Mouse (Mus musculus): Measurements from ENCODE around the gene Drp2.

The Drp2 gene

DNA sequence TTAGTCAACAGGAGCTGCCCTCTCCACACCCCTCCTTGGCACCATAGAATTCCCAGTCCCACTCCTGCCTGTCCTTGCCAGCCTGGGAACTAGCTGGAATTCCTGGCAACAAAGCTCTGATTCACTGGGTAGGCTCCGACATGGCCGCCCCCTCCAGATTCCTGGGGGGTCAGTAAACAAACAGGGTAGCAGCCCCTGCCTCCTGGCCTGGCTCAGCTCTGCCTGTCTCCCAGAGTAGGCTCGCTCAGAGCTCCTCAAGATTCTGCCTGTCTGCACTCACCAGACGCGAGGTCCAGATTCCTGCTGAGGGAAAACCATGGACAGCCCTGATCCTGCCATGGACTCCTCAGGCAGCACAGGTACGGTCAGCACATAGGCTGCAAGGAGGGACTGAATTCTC is 22.5 kb downstream of the Drp2 start:
- no peak for DNase-seq (ENCODE audit: low read depth, low spot score)
- H3K36me3 ChIP-seq (ENCODE audit: control insufficient read depth, insufficient read depth, low read length, poor library complexity, severe bottlenecking), result no peaks in the 10 kb centered on the region
- no peaks in the 10 kb centered on the region for H3K27me3 ChIP-seq (ENCODE audit: control insufficient read depth, insufficient read depth, low read length, poor library complexity, severe bottlenecking)

DNA sequence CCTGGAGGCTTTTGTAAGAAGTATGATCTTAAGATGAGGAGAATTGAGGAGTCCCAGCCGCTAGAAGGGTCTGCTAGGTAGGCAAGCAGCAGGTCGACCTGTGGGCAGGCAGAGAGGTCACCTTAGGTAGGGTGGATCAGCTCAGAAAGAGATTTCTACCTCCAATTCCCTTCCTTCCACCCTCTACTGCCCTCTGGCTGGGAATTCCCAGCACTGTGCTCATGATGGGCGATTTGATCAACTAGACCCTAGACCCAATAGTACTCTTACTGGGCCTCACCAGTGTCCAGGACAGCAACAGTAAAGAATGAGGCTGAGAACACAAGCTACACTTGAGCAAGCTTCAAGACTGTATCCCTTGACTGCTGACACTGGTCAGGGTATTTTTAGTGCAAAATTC is 23.0 kb downstream of the Drp2 start:
- DNase-seq (ENCODE audit: low read depth, low spot score), result no peak
- Histone ChIP-seq H3K27me3 (ENCODE audit: control insufficient read depth, insufficient read depth, low read length, poor library complexity, severe bottlenecking) (no peaks in the 10 kb centered on the region), H3K36me3 (ENCODE audit: control insufficient read depth, insufficient read depth, low read length, poor library complexity, severe bottlenecking) (no peaks in the 10 kb centered on the region)

DNA sequence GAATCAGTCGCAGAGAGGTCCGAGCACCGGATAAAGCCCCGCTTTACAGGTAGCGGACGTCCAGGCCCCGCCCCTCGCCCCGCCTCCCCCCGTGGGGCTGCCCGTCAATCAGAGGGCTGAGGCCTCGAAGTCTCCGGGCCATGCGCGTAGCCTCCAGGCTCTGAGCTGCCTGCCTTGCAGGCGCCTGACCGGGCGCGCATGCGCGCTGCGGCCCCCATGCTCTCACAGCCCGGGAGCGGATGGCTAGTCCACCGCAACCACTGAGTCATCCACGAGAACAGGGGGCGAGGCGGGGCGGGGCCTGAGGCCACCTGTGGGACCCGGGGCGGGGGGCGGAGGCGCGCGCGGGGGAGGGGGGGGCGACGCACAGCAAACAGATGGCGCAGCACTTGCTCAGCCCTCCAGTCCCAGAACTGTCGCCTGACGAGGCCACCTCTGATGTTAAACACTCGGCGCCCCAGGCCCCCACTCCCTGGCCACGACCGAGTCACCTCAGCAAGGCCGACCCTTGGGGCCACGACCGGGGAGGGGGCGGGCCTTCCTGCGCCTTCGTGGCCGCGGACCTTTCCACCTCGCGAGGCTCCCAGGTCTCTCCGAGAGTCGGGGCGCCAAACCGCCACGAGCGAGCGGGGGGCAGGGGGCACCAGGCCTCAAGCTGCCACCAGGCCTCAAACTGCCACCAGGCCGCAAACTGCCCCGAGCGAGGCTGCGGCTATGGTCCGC is 70.8 kb downstream of the Drp2 start:
- DNase-seq (ENCODE audit: low read depth, low spot score), result no peak

DNA sequence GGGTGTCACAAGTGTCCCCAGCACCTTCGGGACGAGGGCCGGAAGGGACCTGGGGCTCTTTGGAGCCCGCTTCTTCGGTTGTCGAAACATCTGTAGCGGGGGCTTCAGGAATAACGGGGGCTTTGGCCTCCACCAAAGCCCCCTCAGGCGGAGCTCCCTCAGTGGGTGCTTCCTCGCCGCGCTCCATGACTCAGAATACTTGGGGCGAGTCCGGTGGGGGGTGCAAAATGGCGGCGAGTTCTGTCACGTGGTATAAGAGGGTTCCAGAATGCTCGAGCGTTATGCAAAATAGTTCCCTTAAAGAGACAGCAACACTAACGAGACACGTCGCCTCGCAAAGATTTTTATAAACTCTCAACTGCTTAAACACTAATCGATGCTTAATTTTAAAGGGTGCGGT is 71.9 kb downstream of the Drp2 start, which contains the start of gene Taf7l:
Gene Taf7l, minus strand, starts transcription at position 201 of the 400 bp plus-strand sequence.
- no peaks in the 10 kb centered on the region for H3K36me3 ChIP-seq (ENCODE audit: control insufficient read depth, insufficient read depth, low read length, poor library complexity, severe bottlenecking)
- DNase-seq (ENCODE audit: low read depth, low spot score), result no peak
- no peaks in the 10 kb centered on the region for H3K27me3 ChIP-seq (ENCODE audit: control insufficient read depth, insufficient read depth, low read length, poor library complexity, severe bottlenecking)

More for the DNA sequence above, 70.8 kb downstream of the Drp2 start:
- H3K36me3 ChIP-seq (ENCODE audit: control insufficient read depth, insufficient read depth, low read length, poor library complexity, severe bottlenecking), result no peaks in the 10 kb centered on the region
- no peaks in the 10 kb centered on the region for H3K27me3 ChIP-seq (ENCODE audit: control insufficient read depth, insufficient read depth, low read length, poor library complexity, severe bottlenecking)

GRCm38 (mm10) chrX:134481720-134482119 is 77.4 kb downstream of the Drp2 start:
- Histone ChIP-seq H3K27me3 (ENCODE audit: control insufficient read depth, insufficient read depth, low read length, poor library complexity, severe bottlenecking) (no peaks in the 10 kb centered on the region), H3K36me3 (ENCODE audit: control insufficient read depth, insufficient read depth, low read length, poor library complexity, severe bottlenecking) (no peaks in the 10 kb centered on the region)
- DNase-seq (ENCODE audit: low read depth, low spot score), result no peak

DNA sequence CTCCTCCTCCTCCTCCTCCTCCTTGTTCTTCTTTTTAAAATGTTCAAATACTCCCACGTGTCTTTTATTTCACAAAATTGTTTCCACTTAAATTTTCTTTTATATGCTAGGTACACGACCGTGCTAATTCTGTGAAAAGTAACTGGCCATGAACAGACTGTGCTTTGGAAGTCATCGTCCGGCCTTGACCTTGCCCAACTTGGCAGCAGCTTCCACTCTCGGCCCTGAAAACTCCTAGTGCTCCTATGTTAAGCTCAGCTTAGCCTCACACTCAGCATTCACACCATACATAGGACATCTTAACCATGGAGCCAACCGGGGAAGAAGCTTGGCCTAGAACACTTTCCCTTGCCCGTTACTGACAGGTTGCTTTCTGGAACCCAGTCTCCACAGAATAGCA is 96.3 kb downstream of the Drp2 start:
- H3K36me3 ChIP-seq (ENCODE audit: control insufficient read depth, insufficient read depth, low read length, poor library complexity, severe bottlenecking), result no peaks in the 10 kb centered on the region
- no peak for DNase-seq (ENCODE audit: low read depth, low spot score)

More for the DNA sequence above, 96.3 kb downstream of the Drp2 start:
- H3K27me3 ChIP-seq (ENCODE audit: control insufficient read depth, insufficient read depth, low read length, poor library complexity, severe bottlenecking), result no peaks in the 10 kb centered on the region
